Mouse (Mus musculus) urinary bladder, postnatal 4 days (tissue): ENCODE results near the gene Hilpda.

ENCODE experiments used
- DNase-seq, 2 experiments: peaks; one replicate each; pipeline ENCODE4 v3.0.0; 2021 to 2022; ENCODE audit warnings: low spot score in 2 of 2

The Hilpda gene

GRCm38 (mm10) chr6:29272312-29273072, at the start of gene Hilpda:
TSS of gene Hilpda (plus strand) at chr6:29272488.
- DNase-seq, result peak; percentile 87 to 89

- DNase-seq, result no peak
Measured at GRCm38 (mm10) chr6:29229265-29229913, 42.9 kb upstream of the Hilpda start.

- no peak for DNase-seq
Measured at GRCm38 (mm10) chr6:29230386-29230785, 41.9 kb upstream of the Hilpda start.

GRCm38 (mm10) chr6:29231799-29232198, 40.5 kb upstream of the Hilpda start:
- DNase-seq, result no peak

- no peak for DNase-seq
Measured at GRCm38 (mm10) chr6:29232321-29232720, 40.0 kb upstream of the Hilpda start.

- no peak for DNase-seq
Measured at GRCm38 (mm10) chr6:29233710-29234109, 38.6 kb upstream of the Hilpda start.

- no peak for DNase-seq
Measured at GRCm38 (mm10) chr6:29234272-29234671, 38.0 kb upstream of the Hilpda start.

- no peak for DNase-seq
Measured at GRCm38 (mm10) chr6:29240806-29241205, 31.5 kb upstream of the Hilpda start.

GRCm38 (mm10) chr6:29241697-29242096, 30.6 kb upstream of the Hilpda start:
- DNase-seq, result no peak

- no peak for DNase-seq
Measured at GRCm38 (mm10) chr6:29242265-29242664, 30.0 kb upstream of the Hilpda start.

- DNase-seq, result no peak
Measured at GRCm38 (mm10) chr6:29245272-29246120, 26.8 kb upstream of the Hilpda start.

GRCm38 (mm10) chr6:29246183-29246582, 26.1 kb upstream of the Hilpda start:
- no peak for DNase-seq

GRCm38 (mm10) chr6:29246585-29246984, 25.7 kb upstream of the Hilpda start:
- no peak for DNase-seq

- DNase-seq, result no peak
Measured at GRCm38 (mm10) chr6:29247072-29247471, 25.2 kb upstream of the Hilpda start.

GRCm38 (mm10) chr6:29259418-29259817, 12.9 kb upstream of the Hilpda start:
- no peak for DNase-seq

GRCm38 (mm10) chr6:29261831-29262230, 10.5 kb upstream of the Hilpda start:
- no peak for DNase-seq

GRCm38 (mm10) chr6:29263650-29264455, 8.4 kb upstream of the Hilpda start:
- no peak for DNase-seq

- no peak for DNase-seq
Measured at GRCm38 (mm10) chr6:29264456-29264781, 7.9 kb upstream of the Hilpda start.

GRCm38 (mm10) chr6:29266936-29267335, 5.4 kb upstream of the Hilpda start:
- DNase-seq, result no peak

GRCm38 (mm10) chr6:29269006-29269668, 3.2 kb upstream of the Hilpda start:
- DNase-seq, result no peak

- no peak for DNase-seq
Measured at GRCm38 (mm10) chr6:29270961-29271360, 1.3 kb upstream of the Hilpda start.
